Mouse (Mus musculus): ENCODE results near the gene Prrt1. TPM values are rescaled to one million over a fixed set of nuclear protein-coding genes. Genes with fewer than 3 reads are reported as not detected.

Prrt1 gene
- polyA plus RNA-seq, 1 experiment, result not detected

GRCm38 (mm10) chr17:34603375-34604060 is 25.8 kb upstream of the Prrt1 start, which contains the start of gene Rnf5:
TSS of gene Rnf5 (minus strand) at chr17:34603690.
- Histone ChIP-seq H3K9ac (ENCODE audit: low read depth, poor library complexity, severe bottlenecking) (peak within 1 kb of the TSS; percentile 81), H3K27me3 (ENCODE audit: control insufficient read depth, insufficient read depth, low read length, poor library complexity, severe bottlenecking) (no peaks in the 10 kb centered on the region), H3K36me3 (ENCODE audit: control insufficient read depth, insufficient read depth, low read length, poor library complexity, severe bottlenecking) (0 out of 2 replicates have a peak, but pooled peaks cover 4% of the 10 kb centered on the region), H3K27ac (ENCODE audit: insufficient read depth, low read length) (peak within 1 kb of the TSS; percentile 12), H3K4me3 (ENCODE audit: low read depth, low read length) (peak within 1 kb of the TSS; percentile 99), H3K9me3 (replicated peaks; ENCODE audit: control insufficient read depth, insufficient read depth, low read length, poor library complexity, severe bottlenecking) (no peaks in the 10 kb centered on the region), H3K4me1 (ENCODE audit: control insufficient read depth, insufficient read depth, low read length) (peaks cover 3% of the 10 kb centered on the region)
- TF ChIP-seq CTCF (IDR thresholded peaks at IDR 0.05; ENCODE audit: low read depth, low read length) (no peak), POLR2A (IDR thresholded peaks at IDR 0.05; ENCODE audit: insufficient read depth, low read length) (no peak), EP300 (IDR thresholded peaks at IDR 0.05; ENCODE audit: insufficient read depth, low read depth, low read length) (no peak)

- Histone ChIP-seq H3K9me3 (replicated peaks; ENCODE audit: control insufficient read depth, insufficient read depth, low read length, poor library complexity, severe bottlenecking) (no peaks in the 10 kb centered on the region), H3K27ac (ENCODE audit: insufficient read depth, low read length) (peak within 1 kb of the TSS; percentile 12), H3K4me1 (ENCODE audit: control insufficient read depth, insufficient read depth, low read length) (peaks cover 3% of the 10 kb centered on the region), H3K27me3 (ENCODE audit: control insufficient read depth, insufficient read depth, low read length, poor library complexity, severe bottlenecking) (no peaks in the 10 kb centered on the region), H3K4me3 (ENCODE audit: low read depth, low read length) (peak within 1 kb of the TSS; percentile 99), H3K9ac (ENCODE audit: low read depth, poor library complexity, severe bottlenecking) (peak within 1 kb of the TSS; percentile 81), H3K36me3 (ENCODE audit: control insufficient read depth, insufficient read depth, low read length, poor library complexity, severe bottlenecking) (0 out of 2 replicates have a peak, but pooled peaks cover 4% of the 10 kb centered on the region)
- TF ChIP-seq EP300 (IDR thresholded peaks at IDR 0.05; ENCODE audit: insufficient read depth, low read depth, low read length), result no peak
- peak; percentile 72 for TF ChIP-seq POLR2A (IDR thresholded peaks at IDR 0.05; ENCODE audit: insufficient read depth, low read length)
Measured at GRCm38 (mm10) chr17:34604061-34604508, 25.2 kb upstream of the Prrt1 start, which contains the start of gene Agpat1. TSS of gene Agpat1 (plus strand) at chr17:34604262.

GRCm38 (mm10) chr17:34604511-34605237 is 24.7 kb upstream of the Prrt1 start:
- H3K27me3 ChIP-seq (ENCODE audit: control insufficient read depth, insufficient read depth, low read length, poor library complexity, severe bottlenecking), result no peaks in the 10 kb centered on the region
- peak overlapping the region; percentile 81 for H3K9ac ChIP-seq (ENCODE audit: low read depth, poor library complexity, severe bottlenecking)
- TF ChIP-seq POLR2A (IDR thresholded peaks at IDR 0.05; ENCODE audit: insufficient read depth, low read length), result peak; percentile 1
- no peak for TF ChIP-seq CTCF (IDR thresholded peaks at IDR 0.05; ENCODE audit: low read depth, low read length)
- H3K4me3 ChIP-seq (ENCODE audit: low read depth, low read length), result peak overlapping the region; percentile 97
- H3K36me3 ChIP-seq (ENCODE audit: control insufficient read depth, insufficient read depth, low read length, poor library complexity, severe bottlenecking), result 0 out of 2 replicates have a peak, but pooled peaks cover 4% of the 10 kb centered on the region
- H3K27ac ChIP-seq (ENCODE audit: insufficient read depth, low read length), result peak overlapping the region; percentile 12
- H3K4me1 ChIP-seq (ENCODE audit: control insufficient read depth, insufficient read depth, low read length), result peaks cover 3% of the 10 kb centered on the region
- H3K9me3 ChIP-seq (replicated peaks; ENCODE audit: control insufficient read depth, insufficient read depth, low read length, poor library complexity, severe bottlenecking), result no peaks in the 10 kb centered on the region

- Histone ChIP-seq H3K9me3 (replicated peaks; ENCODE audit: control insufficient read depth, insufficient read depth, low read length, poor library complexity, severe bottlenecking) (no peaks in the 10 kb centered on the region), H3K27me3 (ENCODE audit: control insufficient read depth, insufficient read depth, low read length, poor library complexity, severe bottlenecking) (no peaks in the 10 kb centered on the region), H3K9ac (ENCODE audit: low read depth, poor library complexity, severe bottlenecking) (peak overlapping the region; percentile 81), H3K4me1 (ENCODE audit: control insufficient read depth, insufficient read depth, low read length) (peaks cover 3% of the 10 kb centered on the region), H3K27ac (ENCODE audit: insufficient read depth, low read length) (peak overlapping the region; percentile 12), H3K4me3 (ENCODE audit: low read depth, low read length) (peak overlapping the region; percentile 97), H3K36me3 (ENCODE audit: control insufficient read depth, insufficient read depth, low read length, poor library complexity, severe bottlenecking) (0 out of 2 replicates have a peak, but pooled peaks cover under 1% of the 10 kb centered on the region)
- TF ChIP-seq POLR2A (IDR thresholded peaks at IDR 0.05; ENCODE audit: insufficient read depth, low read length), result peak; percentile 92
- no peak for TF ChIP-seq EP300 (IDR thresholded peaks at IDR 0.05; ENCODE audit: insufficient read depth, low read depth, low read length)
- no peak for TF ChIP-seq CTCF (IDR thresholded peaks at IDR 0.05; ENCODE audit: low read depth, low read length)
Measured at GRCm38 (mm10) chr17:34605609-34606008, 23.7 kb upstream of the Prrt1 start.

GRCm38 (mm10) chr17:34606186-34607039 is 22.9 kb upstream of the Prrt1 start:
- Histone ChIP-seq H3K27me3 (ENCODE audit: control insufficient read depth, insufficient read depth, low read length, poor library complexity, severe bottlenecking) (no peaks in the 10 kb centered on the region), H3K4me1 (ENCODE audit: control insufficient read depth, insufficient read depth, low read length) (peaks cover 3% of the 10 kb centered on the region), H3K9me3 (replicated peaks; ENCODE audit: control insufficient read depth, insufficient read depth, low read length, poor library complexity, severe bottlenecking) (no peaks in the 10 kb centered on the region), H3K9ac (ENCODE audit: low read depth, poor library complexity, severe bottlenecking) (peak overlapping the region; percentile 81), H3K36me3 (ENCODE audit: control insufficient read depth, insufficient read depth, low read length, poor library complexity, severe bottlenecking) (no peaks in the 10 kb centered on the region), H3K4me3 (ENCODE audit: low read depth, low read length) (peak overlapping the region; percentile 97), H3K27ac (ENCODE audit: insufficient read depth, low read length) (no peak overlapping the region)
- TF ChIP-seq EP300 (IDR thresholded peaks at IDR 0.05; ENCODE audit: insufficient read depth, low read depth, low read length) (no peak), POLR2A (IDR thresholded peaks at IDR 0.05; ENCODE audit: insufficient read depth, low read length) (no peak), CTCF (IDR thresholded peaks at IDR 0.05; ENCODE audit: low read depth, low read length) (no peak)

Data from ES-Bruce4 (cell line).